Mouse (Mus musculus) E14TG2a.4 (cell line): Measurements from ENCODE around the gene Scgb2b2.

Experiments used
- H3K27me3 ChIP-seq: 2 replicates; pipeline ENCODE4 v1.6.1; 2014; ENCODE audit warnings: low read length, control low read depth; ENCODE audit not compliant: insufficient read depth
- H3K36me3 ChIP-seq: 2 replicates; pipeline ENCODE4 v1.6.1; 2014; ENCODE audit warnings: low read length, control low read depth; ENCODE audit not compliant: insufficient read depth
- H3K4me1 ChIP-seq: replicated peaks from 2 replicates; pipeline ENCODE4 v1.6.1; 2014; ENCODE audit warnings: low read depth, low read length, control low read depth
- H3K4me3 ChIP-seq: replicated peaks from 2 replicates; pipeline ENCODE4 v1.5.1; 2014; ENCODE audit warnings: mild to moderate bottlenecking, low read length
- H3K9me3 ChIP-seq: 2 replicates; pipeline ENCODE4 v1.6.1; 2014; ENCODE audit warnings: low read length, control low read depth
- CTCF ChIP-seq: conservative IDR thresholded peaks from 2 replicates; pipeline ENCODE4 v1.5.1; 2014; ENCODE audit warnings: low read length
- NANOG ChIP-seq: IDR thresholded peaks from 2 replicates; pipeline ENCODE4 v1.6.1; 2014; ENCODE audit warnings: borderline replicate concordance, low read length, mixed read lengths
- POU5F1 ChIP-seq: IDR thresholded peaks from 2 replicates; pipeline ENCODE4 v1.6.1; 2014; ENCODE audit warnings: low read length, borderline replicate concordance

Scgb2b2 gene

GRCm38 (mm10) chr7:31290208-31290607 is at the start of gene Scgb2b2:
Gene Scgb2b2, plus strand, starts transcription at chr7:31290508.
- TF ChIP-seq POU5F1 (no peak), NANOG (no peak), CTCF (no peak)
- H3K4me3 ChIP-seq = no peak within 1 kb of the TSS
- H3K4me1 ChIP-seq = no peaks in the 10 kb centered on the region
- peaks cover 61% of the 10 kb centered on the region for H3K9me3 ChIP-seq
- no peaks in the 10 kb centered on the region for H3K36me3 ChIP-seq
- no peaks in the 10 kb centered on the region for H3K27me3 ChIP-seq

- H3K4me3 ChIP-seq = no peak within 1 kb of the TSS
- TF ChIP-seq NANOG (no peak), POU5F1 (no peak), CTCF (no peak)
- H3K27me3 ChIP-seq = no peaks in the 10 kb centered on the region
- H3K36me3 ChIP-seq = no peaks in the 10 kb centered on the region
- peaks cover 49% of the 10 kb centered on the region for H3K9me3 ChIP-seq
- H3K4me1 ChIP-seq = no peaks in the 10 kb centered on the region
Measured at GRCm38 (mm10) chr7:31291721-31292120, 1.4 kb downstream of the Scgb2b2 start, which contains the start of gene Scgb1b2. Gene Scgb1b2, minus strand, starts transcription at chr7:31291821.
